Mouse (Mus musculus): ENCODE measurements around the gene Lrrc49. TPM values are rescaled to one million over a fixed set of nuclear protein-coding genes. Genes with fewer than 3 reads are reported as not detected.

Gene Lrrc49
- polyA plus RNA-seq (2015; fragmentation: Nextera tagmentation; extraction: Ambion mirVana), result 20.6 and 21.7 TPM in 2 replicates

DNA sequence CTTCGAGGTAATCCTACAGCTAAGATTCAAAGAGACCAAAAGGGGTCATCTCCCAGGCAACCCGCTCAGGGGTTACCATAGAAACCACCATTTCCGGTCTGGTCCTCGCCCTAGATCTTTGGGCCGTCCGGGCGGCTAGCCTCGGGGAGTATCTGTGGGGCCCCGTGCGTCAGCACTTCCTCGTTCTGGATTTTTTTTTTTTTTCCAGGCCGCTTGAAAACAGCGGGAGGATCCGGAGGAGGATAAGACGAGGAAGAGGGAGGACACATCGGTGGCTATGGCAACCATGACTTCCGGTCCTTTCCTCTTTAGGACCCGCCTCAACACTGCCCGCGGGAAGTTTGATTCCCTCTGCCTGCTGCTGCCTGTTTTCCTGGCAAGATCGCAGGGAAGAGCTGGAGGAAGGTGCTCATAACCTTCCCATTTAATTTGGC, at the start of gene Lrrc49:
Gene Lrrc49 (minus strand): TSS at position 268 of the 434 bp plus-strand sequence.
- Histone ChIP-seq H3K9me3 (no peaks in the 10 kb centered on the region), H3K36me3 (peaks cover 8% of the 10 kb centered on the region), H3K4me2 (peak within 1 kb of the TSS; percentile 65), H3K4me1 (peaks cover 4% of the 10 kb centered on the region; the same call in 1 of the 2 replicates), H3K27ac (peak within 1 kb of the TSS; percentile 88), H3K4me3 (peak within 1 kb of the TSS; percentile 68), H3K27me3 (no peaks in the 10 kb centered on the region), H3K9ac (peak within 1 kb of the TSS; percentile 67)
- ATAC-seq (ENCODE audit: insufficient number of reproducible peaks, insufficient read depth, low FRiP score, low TSS enrichment, low read depth), result peak; percentile 85; the same call in 1 of the 2 replicates
- WGBS, result 0% methylated on average over 21 of the region's 21 CpGs

- WGBS, result 88% methylated on average over 2 of the region's 2 CpGs
- H3K4me1 ChIP-seq, result no peaks in the 10 kb centered on the region
- no peaks in the 10 kb centered on the region for H3K27me3 ChIP-seq
- no peak overlapping the region for H3K4me3 ChIP-seq
- no peaks in the 10 kb centered on the region for H3K9me3 ChIP-seq
- no peak for ATAC-seq (ENCODE audit: insufficient number of reproducible peaks, insufficient read depth, low FRiP score, low TSS enrichment, low read depth)
- no peak overlapping the region for H3K9ac ChIP-seq
- H3K36me3 ChIP-seq, result peaks cover 22% of the 10 kb centered on the region
- no peak overlapping the region for H3K4me2 ChIP-seq
- H3K27ac ChIP-seq, result no peak overlapping the region
These were observed 46.4 kb upstream of the Lrrc49 start for GRCm38 (mm10) chr9:60734321-60734720.

- no peak overlapping the region for H3K4me3 ChIP-seq
- H3K36me3 ChIP-seq, result peaks cover 15% of the 10 kb centered on the region
- H3K9ac ChIP-seq, result no peak overlapping the region
- H3K27ac ChIP-seq, result no peak overlapping the region
- H3K9me3 ChIP-seq, result no peaks in the 10 kb centered on the region
- H3K27me3 ChIP-seq, result no peaks in the 10 kb centered on the region
- ATAC-seq (ENCODE audit: insufficient number of reproducible peaks, insufficient read depth, low FRiP score, low TSS enrichment, low read depth), result no peak
- H3K4me1 ChIP-seq, result no peaks in the 10 kb centered on the region
- no peak overlapping the region for H3K4me2 ChIP-seq
- WGBS, result 91% methylated on average over 7 of the region's 7 CpGs
These were observed 37.0 kb upstream of the Lrrc49 start for GRCm38 (mm10) chr9:60724968-60725367.

GRCm38 (mm10) chr9:60719687-60720086, 31.7 kb upstream of the Lrrc49 start:
- Histone ChIP-seq H3K36me3 (peaks cover 2% of the 10 kb centered on the region), H3K9me3 (no peaks in the 10 kb centered on the region), H3K9ac (no peak overlapping the region), H3K4me2 (no peak overlapping the region), H3K27me3 (no peaks in the 10 kb centered on the region), H3K27ac (no peak overlapping the region), H3K4me3 (no peak overlapping the region), H3K4me1 (peaks cover 9% of the 10 kb centered on the region; the same call in 1 of the 2 replicates)
- no peak for ATAC-seq (ENCODE audit: insufficient number of reproducible peaks, insufficient read depth, low FRiP score, low TSS enrichment, low read depth)
- 76% methylated on average over 3 of the region's 3 CpGs for WGBS

DNA sequence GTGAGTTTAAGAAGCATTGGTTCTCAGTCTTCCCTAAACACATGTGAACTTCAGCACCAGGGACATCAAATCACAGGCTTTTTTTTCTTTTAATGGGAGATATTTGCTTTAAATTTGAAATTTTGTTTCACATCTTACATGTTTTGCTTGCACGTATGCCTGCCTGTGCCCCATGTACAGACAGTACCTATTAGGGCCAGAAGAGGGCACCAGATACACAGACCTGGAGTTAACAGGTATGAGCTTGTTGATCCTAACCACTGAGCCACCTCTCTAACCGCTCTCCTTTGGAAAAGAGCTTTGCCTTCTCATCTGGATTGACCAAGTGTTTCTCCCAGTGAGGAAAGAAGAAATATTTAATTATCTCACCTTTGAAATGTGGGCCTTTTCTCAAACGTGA, 30.3 kb upstream of the Lrrc49 start:
- no peaks in the 10 kb centered on the region for H3K9me3 ChIP-seq

DNA sequence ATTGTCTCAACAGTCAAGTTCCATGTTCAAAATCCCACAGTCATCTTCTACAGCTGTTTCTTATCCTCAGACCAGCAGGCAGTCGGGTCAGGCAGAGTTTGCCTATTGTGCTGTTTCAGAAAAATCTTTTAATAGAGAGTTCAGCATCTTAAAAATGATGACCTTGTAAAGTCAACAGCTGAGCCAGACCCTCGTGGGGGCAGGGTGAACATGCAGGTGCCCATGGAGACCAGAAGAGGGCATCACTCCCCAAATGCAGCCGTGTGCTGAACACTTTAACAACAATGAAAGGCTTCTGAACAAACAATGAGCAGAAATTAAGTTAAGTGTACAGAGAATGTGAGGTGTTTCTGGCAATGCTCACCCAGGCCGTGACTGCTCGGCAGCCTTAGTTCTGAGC, 27.9 kb upstream of the Lrrc49 start:
- H3K4me3 ChIP-seq, result no peak overlapping the region
- H3K4me2 ChIP-seq, result no peak overlapping the region
- H3K36me3 ChIP-seq, result no peaks in the 10 kb centered on the region
- H3K4me1 ChIP-seq, result peaks cover 31% of the 10 kb centered on the region
- no peaks in the 10 kb centered on the region for H3K9me3 ChIP-seq
- 56% methylated on average over 5 of the region's 5 CpGs for WGBS
- H3K27ac ChIP-seq, result no peak overlapping the region
- H3K27me3 ChIP-seq, result peaks cover 8% of the 10 kb centered on the region; the same call in 1 of the 2 replicates
- H3K9ac ChIP-seq, result no peak overlapping the region
- ATAC-seq (ENCODE audit: insufficient number of reproducible peaks, insufficient read depth, low FRiP score, low TSS enrichment, low read depth), result no peak

More for the DNA sequence above, 30.3 kb upstream of the Lrrc49 start:
- no peak overlapping the region for H3K4me2 ChIP-seq
- ATAC-seq (ENCODE audit: insufficient number of reproducible peaks, insufficient read depth, low FRiP score, low TSS enrichment, low read depth), result no peak
- no peaks in the 10 kb centered on the region for H3K36me3 ChIP-seq
- H3K9ac ChIP-seq, result no peak overlapping the region
- 57% methylated on average over 3 of the region's 3 CpGs for WGBS
- peaks cover 21% of the 10 kb centered on the region for H3K4me1 ChIP-seq
- no peak overlapping the region for H3K4me3 ChIP-seq
- H3K27ac ChIP-seq, result no peak overlapping the region
- no peaks in the 10 kb centered on the region for H3K27me3 ChIP-seq

GRCm38 (mm10) chr9:60715271-60715670, 27.3 kb upstream of the Lrrc49 start:
- no peak for ATAC-seq (ENCODE audit: insufficient number of reproducible peaks, insufficient read depth, low FRiP score, low TSS enrichment, low read depth)
- H3K9me3 ChIP-seq, result no peaks in the 10 kb centered on the region
- H3K27me3 ChIP-seq, result peaks cover 8% of the 10 kb centered on the region; the same call in 1 of the 2 replicates
- no peaks in the 10 kb centered on the region for H3K36me3 ChIP-seq
- no peak overlapping the region for H3K27ac ChIP-seq
- peaks cover 31% of the 10 kb centered on the region for H3K4me1 ChIP-seq
- H3K9ac ChIP-seq, result no peak overlapping the region
- no peak overlapping the region for H3K4me3 ChIP-seq
- 82% methylated on average over 4 of the region's 4 CpGs for WGBS
- H3K4me2 ChIP-seq, result no peak overlapping the region

DNA sequence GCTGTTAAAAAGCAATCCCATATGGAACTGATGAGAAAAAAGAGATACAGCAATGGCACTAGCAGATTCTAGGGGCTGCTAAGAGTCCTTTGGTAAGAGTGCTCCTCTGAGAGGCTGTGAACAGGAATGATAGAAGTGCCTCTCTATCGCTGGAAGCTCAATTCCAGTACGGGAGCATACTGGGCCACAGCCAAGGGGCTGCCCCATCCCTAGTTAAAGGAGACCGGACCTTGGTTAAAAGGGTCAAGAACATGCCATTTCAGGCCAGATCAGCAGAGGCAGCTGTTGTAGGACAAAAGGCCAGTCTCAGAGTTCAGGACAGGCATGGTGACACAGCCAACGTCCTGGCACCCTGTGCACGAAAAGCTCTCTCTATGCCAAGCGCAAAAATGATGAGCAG, 26.2 kb upstream of the Lrrc49 start:
- Histone ChIP-seq H3K27me3 (peaks cover 8% of the 10 kb centered on the region; the same call in 1 of the 2 replicates), H3K4me2 (peak overlapping the region; percentile 95; the same call in 1 of the 2 replicates), H3K4me1 (peaks cover 31% of the 10 kb centered on the region), H3K27ac (no peak overlapping the region), H3K4me3 (no peak overlapping the region), H3K9me3 (no peaks in the 10 kb centered on the region), H3K36me3 (no peaks in the 10 kb centered on the region), H3K9ac (no peak overlapping the region)
- WGBS, result 79% methylated on average over 6 of the region's 6 CpGs
- no peak for ATAC-seq (ENCODE audit: insufficient number of reproducible peaks, insufficient read depth, low FRiP score, low TSS enrichment, low read depth)

DNA sequence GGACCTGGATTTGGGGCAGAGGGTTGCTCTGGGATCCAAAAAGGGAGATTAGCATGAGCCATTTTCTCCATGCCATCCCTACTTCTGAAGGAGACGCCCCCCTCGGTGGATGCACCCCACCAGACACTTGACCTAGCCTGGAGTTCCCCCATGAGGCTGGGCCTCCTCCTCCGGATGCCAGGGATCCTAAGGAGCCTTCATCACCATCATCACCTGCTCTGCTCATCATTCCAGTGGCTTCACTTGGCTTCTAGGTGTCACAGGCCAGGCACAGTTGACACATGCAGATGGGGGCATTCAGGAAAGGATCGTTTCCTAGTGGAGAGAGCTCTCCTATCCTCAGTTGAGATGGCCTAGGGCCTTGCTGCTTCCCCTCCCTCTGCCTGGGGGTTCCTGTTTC, 25.7 kb upstream of the Lrrc49 start:
- Histone ChIP-seq H3K27me3 (peaks cover 8% of the 10 kb centered on the region; the same call in 1 of the 2 replicates), H3K4me1 (peaks cover 31% of the 10 kb centered on the region), H3K9me3 (no peaks in the 10 kb centered on the region), H3K4me2 (peak overlapping the region; percentile 95), H3K36me3 (no peaks in the 10 kb centered on the region), H3K4me3 (peak overlapping the region; percentile 68), H3K27ac (no peak overlapping the region), H3K9ac (peak overlapping the region; percentile 91)
- ATAC-seq (ENCODE audit: insufficient number of reproducible peaks, insufficient read depth, low FRiP score, low TSS enrichment, low read depth), result no peak
- WGBS, result 29% methylated on average over 4 of the region's 4 CpGs

DNA sequence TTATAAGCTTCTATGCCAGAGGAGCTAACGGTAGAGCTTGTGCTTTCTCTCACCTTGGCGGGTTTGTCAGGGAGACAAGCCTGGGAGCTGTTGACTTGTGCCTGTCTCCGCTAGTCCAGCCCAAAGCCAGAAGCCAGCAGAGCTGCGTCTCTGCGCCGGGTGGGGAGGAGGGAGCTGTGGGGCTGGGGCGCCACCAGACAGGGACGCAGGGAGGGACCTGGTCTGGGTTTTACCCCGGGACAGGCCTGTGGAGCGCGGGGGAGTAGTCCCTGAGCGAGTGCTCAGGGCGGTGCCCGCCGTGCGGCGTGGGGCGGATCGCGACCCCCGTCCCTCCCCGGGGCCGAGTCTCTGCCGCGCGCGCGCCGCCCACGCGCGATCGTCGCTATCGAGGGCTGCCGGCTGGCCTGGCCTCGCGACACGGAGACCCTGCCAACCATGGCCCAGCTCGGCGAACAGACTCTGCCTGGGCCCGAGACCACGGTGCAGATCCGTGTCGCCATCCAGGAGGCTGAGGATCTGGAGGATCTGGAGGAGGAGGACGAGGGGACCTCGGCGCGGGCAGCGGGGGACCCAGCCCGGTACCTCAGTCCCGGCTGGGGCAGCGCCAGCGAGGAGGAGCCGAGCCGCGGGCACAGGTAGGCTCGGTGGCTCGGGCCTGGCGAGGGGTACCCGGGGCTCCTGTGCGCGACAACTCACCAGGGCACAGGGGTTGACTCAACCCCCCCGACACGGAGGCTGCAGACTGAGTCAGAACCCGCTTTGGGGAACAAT, 25.0 kb upstream of the Lrrc49 start, which contains the start of gene Larp6:
Gene Larp6 (plus strand): TSS at position 219 of the 771 bp plus-strand sequence.
- Histone ChIP-seq H3K4me2 (peak within 1 kb of the TSS; percentile 95), H3K4me1 (peaks cover 31% of the 10 kb centered on the region), H3K27ac (no peak within 1 kb of the TSS), H3K9me3 (no peaks in the 10 kb centered on the region), H3K27me3 (peaks cover 8% of the 10 kb centered on the region; the same call in 1 of the 2 replicates), H3K4me3 (peak within 1 kb of the TSS; percentile 68), H3K36me3 (no peaks in the 10 kb centered on the region), H3K9ac (peak within 1 kb of the TSS; percentile 91)
- WGBS, result under 1% methylated on average over 61 of the region's 66 CpGs
- ATAC-seq (ENCODE audit: insufficient number of reproducible peaks, insufficient read depth, low FRiP score, low TSS enrichment, low read depth), result 0 out of 2 replicates have a peak, but pooled peaks have one; percentile 26

DNA sequence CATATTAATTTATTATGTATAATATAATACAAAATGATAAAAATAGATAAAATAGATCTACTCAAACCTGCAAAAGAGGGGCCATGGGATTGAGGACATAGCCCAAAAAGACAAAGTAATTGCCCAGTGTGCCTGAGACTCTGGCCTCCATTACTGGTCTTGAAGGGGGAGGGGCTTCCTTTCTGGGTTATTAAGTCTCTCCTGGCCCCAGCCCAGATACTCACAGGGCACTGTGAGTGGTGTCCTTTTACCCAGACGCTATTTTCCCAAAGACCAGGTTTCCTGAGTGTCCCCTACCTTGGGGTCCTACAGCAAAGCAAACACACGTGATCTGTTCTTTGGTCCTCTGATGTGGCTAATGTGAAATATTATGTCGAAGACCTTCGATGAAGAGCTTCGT, 24.1 kb upstream of the Lrrc49 start:
- WGBS, result 76% methylated on average over 5 of the region's 5 CpGs
- Histone ChIP-seq H3K27ac (no peak overlapping the region), H3K9ac (no peak overlapping the region)

GRCm38 (mm10) chr9:60709721-60710120, 21.8 kb upstream of the Lrrc49 start:
- Histone ChIP-seq H3K4me2 (no peak overlapping the region), H3K27me3 (peaks cover 8% of the 10 kb centered on the region; the same call in 1 of the 2 replicates), H3K27ac (no peak overlapping the region), H3K36me3 (no peaks in the 10 kb centered on the region), H3K4me1 (peaks cover 22% of the 10 kb centered on the region), H3K9me3 (no peaks in the 10 kb centered on the region), H3K9ac (no peak overlapping the region), H3K4me3 (no peak overlapping the region)
- WGBS, result 66% methylated on average over 6 of the region's 6 CpGs
- ATAC-seq (ENCODE audit: insufficient number of reproducible peaks, insufficient read depth, low FRiP score, low TSS enrichment, low read depth), result no peak

More for the DNA sequence above, 24.1 kb upstream of the Lrrc49 start:
- no peak for ATAC-seq (ENCODE audit: insufficient number of reproducible peaks, insufficient read depth, low FRiP score, low TSS enrichment, low read depth)
- H3K9me3 ChIP-seq, result no peaks in the 10 kb centered on the region
- no peaks in the 10 kb centered on the region for H3K36me3 ChIP-seq
- peak overlapping the region; percentile 95; the same call in 1 of the 2 replicates for H3K4me2 ChIP-seq
- peaks cover 31% of the 10 kb centered on the region for H3K4me1 ChIP-seq
- H3K4me3 ChIP-seq, result no peak overlapping the region
- peaks cover 8% of the 10 kb centered on the region; the same call in 1 of the 2 replicates for H3K27me3 ChIP-seq

All from embryonic facial prominence, embryonic 13.5 days (tissue).